ENCODE assay signal across 39 mouse cellular contexts in genomic region chr16:26471254-26471653, GRCm38 (mm10). TPM values are rescaled to one million over a fixed set of nuclear protein-coding genes. Genes with fewer than 3 reads are reported as not detected.
"Had no signal": no experiment of that assay in that cellular context is flagged by ENCODE, and none has a peak within 500 bp of the region (broad histone marks: within the 10 kb centered on the region; RNA-seq: fewer than 3 reads in every experiment).

No protein-coding gene starts in this region.

- H3K36me3 ChIP-seq: heart, embryonic 10.5 days; heart, embryonic 12.5 days; hindbrain, embryonic 10.5 days; hindbrain, embryonic 12.5 days; liver, embryonic 13.5 days; liver, embryonic 15.5 days had no signal

- DNase-seq: gastrocnemius, postnatal 14 days; gastrocnemius, postnatal 36 days; heart, adult 11 months; heart, postnatal 10 days; heart, postnatal 4 days; kidney, adult 11 months; layer of hippocampus, adult 9-11 months; layer of hippocampus, postnatal 36 days; liver; liver, embryonic 13.5 days; liver, postnatal 0 days had no signal

- H3K9me3 ChIP-seq: heart, embryonic 10.5 days; heart, embryonic 12.5 days; hindbrain, embryonic 10.5 days; hindbrain, embryonic 12.5 days; liver, embryonic 13.5 days; liver, embryonic 15.5 days had no signal

- H3K4me2 ChIP-seq: heart, embryonic 12.5 days; hindbrain, embryonic 12.5 days; hindbrain, embryonic 14.5 days; liver, embryonic 11.5 days; liver, embryonic 13.5 days; liver, embryonic 15.5 days had no signal

- H3K27me3 ChIP-seq: heart, embryonic 12.5 days; hindbrain, embryonic 12.5 days; liver, embryonic 13.5 days; liver, embryonic 15.5 days had no signal

- H3K4me3 ChIP-seq: heart, embryonic 10.5 days; heart, embryonic 12.5 days; hindbrain, embryonic 10.5 days; hindbrain, embryonic 12.5 days; left cerebral cortex, adult 2 months; liver, embryonic 13.5 days; liver, embryonic 15.5 days had no signal

- H3K27ac ChIP-seq: heart, embryonic 10.5 days; hindbrain, embryonic 10.5 days; hindbrain, embryonic 12.5 days; hindbrain, embryonic 14.5 days; left cerebral cortex, adult 2 months; liver, embryonic 13.5 days; liver, embryonic 15.5 days had no signal

- H3K9ac ChIP-seq: heart, embryonic 12.5 days; hindbrain, embryonic 12.5 days; hindbrain, embryonic 14.5 days; liver, embryonic 13.5 days; liver, embryonic 15.5 days; liver, postnatal 0 days had no signal

- H3K4me1 ChIP-seq: heart, embryonic 10.5 days; heart, embryonic 12.5 days; hindbrain, embryonic 10.5 days; hindbrain, embryonic 12.5 days; liver, embryonic 13.5 days; liver, embryonic 15.5 days had no signal

- ATAC-seq: forebrain, embryonic 16.5 days; hindbrain, embryonic 16.5 days; intestine, embryonic 16.5 days; liver, postnatal 0 days had no signal

RNA-seq across cellular contexts. Expression of gene Cldn16, which starts 8.3 kb away (rescaled TPM):
- total RNA-seq: gastrocnemius, adult 18-20 months; gastrocnemius, adult 8-10 months; gastrocnemius, postnatal 14 days; gastrocnemius, postnatal 36 days; heart, adult 8-10 months; heart, postnatal 10 days; heart, postnatal 25 days; heart, postnatal 4 days; layer of hippocampus, adult 18-20 months; layer of hippocampus, adult 8-10 months; layer of hippocampus, postnatal 14 days; layer of hippocampus, postnatal 36 days; left cerebral cortex, adult 2 months; left cerebral cortex, postnatal 14 days; left cerebral cortex, postnatal 36 days had no signal
- polyA plus RNA-seq: forebrain, embryonic 16.5 days; heart, embryonic 10.5 days; heart, embryonic 12.5 days; heart, embryonic 14.5 days; heart, embryonic 16.5 days; hindbrain, embryonic 10.5 days; hindbrain, embryonic 12.5 days; hindbrain, embryonic 14.5 days; hindbrain, embryonic 16.5 days; intestine, embryonic 14.5 days; intestine, embryonic 16.5 days; large intestine, adult 2 months; limb, embryonic 11.5 days; limb, embryonic 14.5 days; liver, embryonic 11.5 days; liver, embryonic 13.5 days; liver, embryonic 15.5 days; liver, postnatal 0 days had no signal

RNA-seq across cellular contexts. Expression of gene Tmem207, which starts 55.3 kb away (rescaled TPM):
- total RNA-seq: gastrocnemius, adult 18-20 months; gastrocnemius, adult 8-10 months; gastrocnemius, postnatal 14 days; gastrocnemius, postnatal 36 days; heart, adult 8-10 months; heart, postnatal 10 days; heart, postnatal 25 days; heart, postnatal 4 days; layer of hippocampus, adult 18-20 months; layer of hippocampus, adult 8-10 months; layer of hippocampus, postnatal 14 days; layer of hippocampus, postnatal 36 days; left cerebral cortex, adult 2 months; left cerebral cortex, postnatal 14 days; left cerebral cortex, postnatal 36 days had no signal
- polyA plus RNA-seq: forebrain, embryonic 16.5 days; gonadal fat pad, adult 2 months; heart, embryonic 10.5 days; heart, embryonic 12.5 days; heart, embryonic 14.5 days; heart, embryonic 16.5 days; hindbrain, embryonic 12.5 days; hindbrain, embryonic 16.5 days; intestine, embryonic 14.5 days; intestine, embryonic 16.5 days; kidney, embryonic 14.5 days; large intestine, adult 2 months; limb, embryonic 11.5 days; limb, embryonic 14.5 days; liver, embryonic 11.5 days; liver, embryonic 13.5 days; liver, embryonic 15.5 days; liver, postnatal 0 days had no signal
